Mouse (Mus musculus): ENCODE measurements around the gene Tcf12. TPM values are rescaled to one million over a fixed set of nuclear protein-coding genes. Genes with fewer than 3 reads are reported as not detected.

Tcf12 gene
- 10 to 100 TPM; 36.8 to 43.7 TPM for total RNA-seq (2021)
- long read RNA-seq, experiment 1, full-length matches to known transcripts, result 4 of 17 reads
- long read RNA-seq, experiment 1, partial matches to known transcripts, result 3 of 17 reads
- long read RNA-seq, experiment 1, other reads (novel, unspliced or antisense), result 10 of 17 reads
- long read RNA-seq, experiment 2, full-length matches to known transcripts, result 3 of 8 reads
- long read RNA-seq, experiment 2, partial matches to known transcripts, result 2 of 8 reads
- long read RNA-seq, experiment 2, other reads (novel, unspliced or antisense), result 3 of 8 reads

- DNase-seq (ENCODE audit: low spot score in 2 of 2), result peak; percentile 74 to 88
Measured at GRCm38 (mm10) chr9:72111622-72112550, at the start of gene Tcf12. TSS of gene Tcf12 (minus strand) at chr9:72111871.

GRCm38 (mm10) chr9:72158392-72158791 is 46.7 kb upstream of the Tcf12 start:
- no peak for DNase-seq (ENCODE audit: low spot score in 2 of 2)

DNA sequence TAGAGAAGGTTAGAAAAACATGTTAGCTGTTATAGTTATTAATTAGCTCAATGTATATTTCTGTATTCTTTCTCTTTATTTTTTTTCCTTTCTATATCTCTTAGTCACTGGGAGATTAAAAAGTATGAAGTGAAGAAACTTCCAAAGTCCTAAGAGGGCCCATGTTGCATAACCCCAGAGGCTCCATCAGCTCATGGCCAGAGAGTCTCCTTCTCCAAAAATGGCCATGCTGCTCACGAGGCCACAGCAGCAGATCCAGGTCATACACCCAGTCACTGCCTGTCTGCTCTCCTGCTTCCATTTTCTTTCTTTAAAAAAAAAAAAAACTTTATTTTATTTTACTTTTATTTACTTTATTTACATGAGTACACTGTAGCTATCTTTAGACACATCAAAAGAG is 45.4 kb upstream of the Tcf12 start:
- no peak for DNase-seq (ENCODE audit: low spot score in 2 of 2)

DNA sequence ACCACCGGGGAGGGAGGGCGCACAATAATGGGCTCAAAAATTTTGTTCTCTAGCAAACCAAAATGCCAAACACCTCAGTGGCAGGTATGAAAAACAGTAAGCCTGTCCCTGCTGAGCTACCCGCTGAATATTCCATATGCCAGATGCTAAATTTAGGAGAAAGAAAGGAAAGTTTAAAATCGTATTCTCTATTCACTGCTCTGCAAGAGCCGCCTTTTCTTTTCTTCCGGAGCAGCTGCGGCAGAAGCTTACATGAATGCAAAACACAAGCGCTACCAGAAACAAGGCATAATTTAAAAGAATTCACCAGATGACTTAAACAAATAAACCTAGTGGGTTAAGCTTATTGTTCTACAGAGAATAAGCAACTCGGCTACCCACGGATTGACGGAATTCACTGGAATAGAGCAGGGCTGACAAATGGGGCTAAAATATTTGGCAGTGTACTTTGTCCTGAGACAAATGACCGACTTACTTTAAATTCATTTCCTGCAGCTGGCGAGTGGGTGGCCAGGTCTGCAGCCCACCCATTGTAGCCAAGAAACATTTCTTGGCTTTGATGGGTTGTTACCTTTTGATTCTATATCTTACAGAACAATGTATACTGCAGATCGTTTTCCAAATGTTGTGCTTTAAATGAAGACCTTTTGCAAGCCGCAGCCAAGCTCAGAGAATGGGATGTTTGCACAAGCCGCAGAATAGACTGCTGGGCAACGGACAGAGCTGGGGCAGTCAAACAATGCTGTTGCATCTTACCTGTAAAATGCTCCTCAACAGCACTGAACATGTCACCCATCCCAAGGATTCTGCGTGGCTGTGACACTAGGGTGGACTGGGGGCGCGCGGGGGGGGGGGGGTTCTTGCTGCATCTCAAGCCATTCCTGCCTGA is 43.8 kb upstream of the Tcf12 start:
- DNase-seq (ENCODE audit: low spot score in 2 of 2), result peak; percentile 5 to 26

DNA sequence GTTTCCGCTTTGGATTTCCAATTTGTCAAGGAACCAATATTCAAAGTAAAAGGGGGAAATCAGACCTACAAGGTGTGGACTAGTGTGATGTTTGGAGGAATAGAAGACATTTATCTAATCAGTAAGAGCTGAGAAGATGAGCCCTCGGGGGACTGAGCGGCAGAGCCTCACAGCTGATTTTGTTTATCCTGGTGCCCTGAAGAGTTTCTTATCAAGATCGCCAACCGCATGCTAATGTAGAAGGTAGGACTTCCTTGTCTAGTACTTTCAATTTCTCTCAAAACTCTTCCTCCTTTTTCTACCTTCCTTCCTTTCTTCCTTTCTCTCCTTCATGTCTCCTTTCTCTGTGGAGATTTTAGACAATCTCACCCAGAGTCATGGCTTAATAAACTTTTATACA is 32.5 kb upstream of the Tcf12 start:
- DNase-seq (ENCODE audit: low spot score in 2 of 2), result no peak

GRCm38 (mm10) chr9:72137899-72138298 is 26.2 kb upstream of the Tcf12 start:
- DNase-seq (ENCODE audit: low spot score in 2 of 2), result no peak

DNA sequence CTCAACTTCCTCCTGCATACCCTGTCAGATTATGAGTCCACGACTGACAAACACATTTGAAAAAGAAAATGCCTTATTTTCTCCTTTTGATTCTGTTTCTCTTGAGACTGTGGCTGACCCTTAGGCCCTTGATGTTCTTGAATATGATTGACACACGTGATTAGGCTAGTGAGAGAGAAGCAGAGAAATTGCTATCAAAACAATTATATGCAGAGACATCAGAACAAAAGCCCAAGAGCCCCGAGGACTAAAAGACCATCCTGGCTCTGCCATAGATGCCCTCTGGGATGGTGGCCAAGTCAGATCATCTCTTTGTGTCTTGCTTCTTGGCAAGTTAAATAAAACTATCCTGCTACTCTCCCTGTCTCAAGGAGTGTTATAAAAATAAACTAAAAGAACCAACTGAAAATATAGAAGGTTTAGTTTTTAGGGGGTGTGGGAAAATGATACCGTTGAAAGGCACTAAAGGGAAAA is 22.1 kb upstream of the Tcf12 start:
- DNase-seq (ENCODE audit: low spot score in 2 of 2), result no peak

GRCm38 (mm10) chr9:72133089-72133771 is 21.6 kb upstream of the Tcf12 start:
- peak; percentile 71 to 85 for DNase-seq (ENCODE audit: low spot score in 2 of 2)

DNA sequence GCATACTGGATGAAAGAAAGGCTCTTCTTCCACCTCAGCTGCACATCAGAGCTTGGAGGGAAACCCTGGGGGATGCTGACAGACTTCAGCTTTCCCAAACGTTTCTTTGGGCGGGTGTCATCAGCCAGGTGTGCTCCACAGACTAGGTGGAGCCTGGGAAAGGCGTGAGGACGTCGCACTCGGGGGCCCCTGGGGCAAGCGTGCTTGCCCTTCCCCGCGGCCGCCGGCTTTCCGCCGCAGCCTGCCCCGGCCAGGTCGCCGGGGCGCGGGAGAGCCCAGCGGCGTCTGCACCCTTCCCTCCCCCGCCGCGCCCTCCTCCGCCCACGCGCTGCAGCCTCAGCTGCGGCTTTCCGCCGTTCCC is 21.0 kb upstream of the Tcf12 start:
- DNase-seq (ENCODE audit: low spot score in 2 of 2), result no peak

GRCm38 (mm10) chr9:72129884-72130283 is 18.2 kb upstream of the Tcf12 start:
- no peak for DNase-seq (ENCODE audit: low spot score in 2 of 2)

DNA sequence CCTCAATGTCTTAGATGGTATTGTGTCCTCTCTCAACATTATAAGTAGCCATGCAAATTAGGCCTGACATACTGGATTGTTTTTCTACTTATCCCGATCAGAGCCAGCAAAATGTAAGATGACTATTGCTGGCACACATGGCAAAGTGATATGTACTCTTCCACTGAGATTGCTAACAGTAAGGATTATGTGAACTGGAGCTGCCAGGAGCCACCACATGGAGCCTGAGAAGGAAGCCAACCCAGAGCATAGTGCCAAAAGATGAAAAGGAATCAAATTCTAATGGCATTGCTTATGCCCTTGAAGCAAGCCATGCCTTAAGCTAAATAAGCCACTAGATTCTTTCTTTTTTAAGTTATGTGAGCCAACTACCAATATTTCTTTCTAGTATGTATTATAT is 13.8 kb upstream of the Tcf12 start:
- no peak for DNase-seq (ENCODE audit: low spot score in 2 of 2)

GRCm38 (mm10) chr9:72118490-72118889 is 6.8 kb upstream of the Tcf12 start:
- no peak for DNase-seq (ENCODE audit: low spot score in 2 of 2)

DNA sequence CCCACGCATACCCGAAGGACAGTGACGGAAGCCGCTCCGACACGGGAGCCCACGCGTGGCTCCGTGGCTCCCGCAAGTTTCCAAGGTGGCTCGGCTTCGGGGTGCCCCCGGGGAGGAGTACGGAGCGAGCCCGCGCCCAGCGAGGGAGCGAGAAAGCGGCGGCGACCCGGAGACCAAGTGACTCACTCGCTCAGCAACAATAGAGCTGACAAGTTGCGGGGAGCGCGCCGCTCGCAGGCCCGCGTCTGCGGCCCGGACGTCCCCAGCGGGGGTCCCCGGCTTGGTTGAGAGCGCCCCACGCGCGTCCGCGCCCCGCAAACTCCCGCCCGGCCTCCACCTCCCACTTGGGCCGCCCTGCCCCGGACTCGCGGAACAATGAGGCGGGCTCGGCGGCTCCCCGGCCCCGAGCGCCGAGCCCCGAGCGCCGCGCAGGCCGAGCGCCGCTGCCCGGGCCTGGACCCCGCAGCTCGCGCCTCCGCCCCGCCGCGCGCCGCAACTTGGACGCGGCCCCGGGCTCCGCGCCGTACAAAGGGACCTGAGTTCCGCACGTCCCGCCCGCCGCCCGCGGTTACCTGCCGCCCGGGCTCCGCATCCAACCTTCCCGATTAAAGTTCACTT is 558 bp downstream of the Tcf12 start:
- peak; percentile 44 to 61 for DNase-seq (ENCODE audit: low spot score in 2 of 2)

GRCm38 (mm10) chr9:72110627-72111003 is 1.1 kb downstream of the Tcf12 start:
- peak; percentile 19 to 35 for DNase-seq (ENCODE audit: low spot score in 2 of 2)

- no peak for DNase-seq (ENCODE audit: low spot score in 2 of 2)
Measured at GRCm38 (mm10) chr9:72103471-72103870, 8.2 kb downstream of the Tcf12 start.

- DNase-seq (ENCODE audit: low spot score in 2 of 2), result no peak
Measured at GRCm38 (mm10) chr9:72099945-72100685, 11.6 kb downstream of the Tcf12 start.

GRCm38 (mm10) chr9:72098056-72098455 is 13.6 kb downstream of the Tcf12 start:
- no peak for DNase-seq (ENCODE audit: low spot score in 2 of 2)

DNA sequence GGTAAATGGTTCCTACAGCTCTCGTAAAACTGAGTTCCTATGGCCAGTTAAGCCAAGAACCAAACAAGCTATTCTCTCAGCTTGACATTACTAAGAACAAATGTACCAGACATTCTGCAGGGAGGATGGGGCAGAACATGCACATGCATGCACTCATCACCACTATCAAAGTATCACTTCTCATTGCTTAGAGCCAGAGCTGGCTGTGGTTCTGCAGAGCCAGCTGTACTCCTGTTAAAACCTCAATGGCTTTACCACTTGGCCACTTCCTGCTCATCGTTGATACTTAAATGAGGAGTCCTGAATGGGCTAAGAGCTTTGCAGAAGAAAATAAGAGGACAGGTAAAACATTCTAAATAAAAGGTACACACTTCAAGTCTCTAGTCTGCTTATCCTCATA is 14.6 kb downstream of the Tcf12 start:
- no peak for DNase-seq (ENCODE audit: low spot score in 2 of 2)

DNA sequence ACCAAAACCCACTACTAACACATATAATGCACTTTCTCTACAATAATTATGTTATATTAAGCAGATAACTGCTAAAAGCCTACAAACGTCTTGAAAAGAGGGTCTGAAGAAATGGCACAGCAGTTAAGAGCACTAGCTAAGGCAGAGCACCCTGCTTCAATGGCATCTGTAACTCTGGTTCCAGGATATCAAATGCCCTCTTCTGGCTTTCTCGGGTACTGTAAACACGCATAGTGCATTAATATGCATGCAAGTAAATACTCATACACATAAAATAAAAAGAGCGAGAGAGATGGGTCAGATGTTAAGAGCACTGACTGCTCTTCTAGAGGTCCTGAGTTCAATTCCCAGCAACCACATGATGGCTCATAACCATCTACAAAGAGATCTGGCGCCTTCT is 17.0 kb downstream of the Tcf12 start:
- DNase-seq (ENCODE audit: low spot score in 2 of 2), result no peak

DNA sequence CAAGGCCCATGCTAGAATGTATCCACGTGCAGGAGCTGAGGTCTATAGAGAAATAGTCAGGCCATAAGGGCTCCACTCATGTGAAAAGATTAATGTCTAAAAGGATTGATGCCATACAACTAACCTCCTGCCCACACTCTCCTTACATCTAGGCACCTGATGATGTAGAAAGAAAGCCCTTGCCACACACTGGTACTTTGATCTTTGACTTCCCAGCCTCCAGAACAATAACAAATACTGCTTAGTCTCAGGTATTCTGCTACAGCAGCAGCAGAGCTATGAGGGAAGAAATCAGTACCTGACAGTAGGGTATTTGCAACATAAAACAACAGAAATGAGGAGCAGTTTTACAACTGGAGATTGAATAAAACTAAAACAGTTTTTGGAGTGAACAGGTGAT is 19.5 kb downstream of the Tcf12 start:
- no peak for DNase-seq (ENCODE audit: low spot score in 2 of 2)

Measured in left cerebral cortex, adult 18-20 months (tissue).